Mouse (Mus musculus) heart, adult 2 months (tissue): ENCODE measurements around the gene 4931428F04Rik.

Experiments
- CTCF ChIP-seq: fragments of 200-600 bp; IDR thresholded peaks from 2 replicates; pipeline ENCODE4 v1.8.1; 2022; ENCODE audit warnings: antibody characterized with exemption, mild to moderate bottlenecking, moderate library complexity
- EP300 ChIP-seq: fragments of 200-500 bp; IDR thresholded peaks from 2 replicates; pipeline ENCODE4 v1.6.1; 2011; ENCODE audit warnings: low read depth, low read length, control low read depth; ENCODE audit not compliant: insufficient read depth
- POLR2A ChIP-seq: fragments of 200-500 bp; IDR thresholded peaks from 2 replicates; pipeline ENCODE4 v1.6.1; 2011; ENCODE audit warnings: mild to moderate bottlenecking, low read depth, low read length, control low read depth; ENCODE audit not compliant: insufficient read depth

- TF ChIP-seq CTCF (no peak), POLR2A (no peak), EP300 (no peak)
Measured at GRCm38 (mm10) chr8:105323183-105323582, 33.5 kb upstream of the 4931428F04Rik start.
